Mouse (Mus musculus): Measurements from ENCODE around the gene Pomp.

Pomp gene

DNA sequence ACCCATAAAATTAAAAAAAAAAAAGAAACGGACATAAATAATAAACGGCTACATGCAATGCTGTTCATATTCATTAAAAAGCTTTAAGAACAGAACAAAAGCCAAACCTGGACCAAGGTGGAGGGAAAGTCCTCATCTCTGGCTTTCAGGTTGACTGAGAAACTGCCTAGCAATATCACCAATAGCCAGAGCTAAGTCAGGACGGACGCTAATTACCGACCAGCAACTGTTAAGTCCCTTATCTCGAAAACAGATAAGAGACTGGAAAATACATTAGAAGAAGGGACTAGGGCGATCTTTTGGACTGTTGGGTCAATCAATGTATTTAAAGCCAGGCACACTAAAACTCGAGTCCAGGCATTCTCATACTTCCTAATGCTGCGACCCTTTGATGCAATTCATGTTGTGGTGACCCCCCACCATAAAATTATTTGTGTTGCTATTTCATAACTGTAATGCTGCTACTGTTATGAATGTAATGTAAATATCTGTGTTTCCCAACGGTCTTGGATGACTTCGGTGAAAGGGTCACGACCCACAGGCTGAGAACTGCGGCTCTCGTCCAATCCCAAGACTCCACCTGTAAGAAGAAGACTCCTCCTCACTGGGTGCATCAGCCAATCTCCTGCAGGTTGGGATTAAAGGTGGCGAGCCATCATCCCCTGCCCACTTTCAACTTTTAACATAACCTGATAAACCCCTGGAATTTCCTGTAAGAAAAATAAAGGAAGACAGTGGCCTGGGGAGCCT, 41.9 kb downstream of the Pomp start:
- DNase-seq (ENCODE audit: low spot score in 2 of 2) = no peak

DNA sequence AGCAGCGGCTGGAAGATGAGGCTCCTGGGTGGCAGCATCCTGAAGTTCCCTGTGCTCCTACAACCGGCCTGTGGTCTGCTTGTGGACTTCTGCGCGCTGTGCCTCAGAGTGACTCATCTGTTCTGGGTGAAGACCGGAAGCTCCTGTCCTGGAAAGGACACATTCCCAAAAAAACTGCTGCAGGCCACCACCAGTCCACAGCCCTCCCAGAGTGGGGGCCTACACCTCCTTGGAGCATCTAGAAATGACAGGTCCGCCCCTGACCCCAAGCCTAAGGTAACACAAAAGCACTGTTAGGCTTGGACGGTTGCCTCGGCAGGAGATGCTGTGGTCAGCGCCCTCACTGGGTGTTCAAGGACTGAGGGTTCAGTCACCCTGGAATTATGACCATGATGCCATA, 42.9 kb downstream of the Pomp start:
- DNase-seq (ENCODE audit: low spot score in 2 of 2) = no peak

DNA sequence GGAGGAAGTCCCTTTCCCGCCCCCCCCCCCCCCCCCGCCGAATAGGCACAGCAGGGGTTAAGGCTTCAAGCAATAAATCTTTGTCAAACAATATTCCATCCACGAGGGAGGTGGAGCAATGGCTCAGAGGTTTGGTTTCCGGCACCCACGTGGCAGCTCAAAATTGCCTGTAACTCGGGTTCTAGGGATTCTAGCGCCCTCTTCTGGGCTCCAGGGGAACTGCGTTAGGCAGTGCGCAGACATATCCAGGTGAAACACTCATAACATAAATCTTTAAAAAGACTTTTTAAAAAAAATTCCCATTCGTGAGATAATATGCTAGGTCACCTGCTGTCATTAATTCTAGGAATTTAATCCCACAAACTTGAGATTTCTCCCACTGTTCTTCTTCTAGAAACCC, 46.9 kb downstream of the Pomp start:
- no peak for DNase-seq (ENCODE audit: low spot score in 2 of 2)

DNA sequence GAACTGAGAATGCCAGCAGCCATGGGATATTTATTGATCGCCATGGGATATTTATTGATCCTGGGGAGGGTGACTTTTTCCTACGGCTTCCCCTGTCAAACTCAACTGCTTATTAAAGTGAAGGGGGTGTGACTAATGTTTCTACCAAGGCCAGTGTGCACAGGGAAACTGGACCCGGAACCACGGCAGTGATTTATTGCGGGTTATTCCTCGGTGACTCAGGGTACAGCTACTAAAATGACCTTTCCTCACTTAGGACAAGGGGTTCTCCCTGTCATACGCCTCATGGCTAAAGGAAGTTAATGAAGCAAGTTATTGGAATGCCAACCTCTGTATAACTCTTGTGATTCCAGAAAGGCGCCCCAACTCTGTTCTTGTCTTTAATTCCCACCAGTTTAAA, 47.6 kb downstream of the Pomp start:
- DNase-seq (ENCODE audit: low spot score in 2 of 2) = no peak

- DNase-seq (ENCODE audit: low spot score in 2 of 2) = peak in 1 of 2 experiments; percentile 36
Measured at GRCm38 (mm10) chr5:147910807-147911509, 50.7 kb downstream of the Pomp start.

DNA sequence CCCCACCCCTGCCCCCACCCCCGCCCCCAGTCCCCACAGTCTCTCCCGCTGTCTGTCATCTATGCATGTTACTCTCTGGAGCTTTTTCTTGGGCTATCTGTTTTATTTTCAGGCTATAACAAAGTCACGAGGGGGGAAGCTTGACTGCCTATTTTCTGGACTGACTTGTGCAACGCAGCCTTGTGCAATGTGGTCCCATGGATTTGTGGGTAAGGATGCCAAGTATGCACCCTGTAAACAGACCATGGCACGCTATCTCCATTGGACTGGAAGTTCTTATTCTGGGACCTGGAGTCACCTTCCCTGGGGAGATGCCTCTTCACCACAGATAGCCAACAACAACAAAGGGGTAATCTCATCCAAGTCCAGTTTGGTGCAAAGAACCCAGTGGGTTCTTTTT, 51.5 kb downstream of the Pomp start:
- DNase-seq (ENCODE audit: low spot score in 2 of 2) = no peak

- DNase-seq (ENCODE audit: low spot score in 2 of 2) = no peak
Measured at GRCm38 (mm10) chr5:147913241-147913842, 53.1 kb downstream of the Pomp start.

DNA sequence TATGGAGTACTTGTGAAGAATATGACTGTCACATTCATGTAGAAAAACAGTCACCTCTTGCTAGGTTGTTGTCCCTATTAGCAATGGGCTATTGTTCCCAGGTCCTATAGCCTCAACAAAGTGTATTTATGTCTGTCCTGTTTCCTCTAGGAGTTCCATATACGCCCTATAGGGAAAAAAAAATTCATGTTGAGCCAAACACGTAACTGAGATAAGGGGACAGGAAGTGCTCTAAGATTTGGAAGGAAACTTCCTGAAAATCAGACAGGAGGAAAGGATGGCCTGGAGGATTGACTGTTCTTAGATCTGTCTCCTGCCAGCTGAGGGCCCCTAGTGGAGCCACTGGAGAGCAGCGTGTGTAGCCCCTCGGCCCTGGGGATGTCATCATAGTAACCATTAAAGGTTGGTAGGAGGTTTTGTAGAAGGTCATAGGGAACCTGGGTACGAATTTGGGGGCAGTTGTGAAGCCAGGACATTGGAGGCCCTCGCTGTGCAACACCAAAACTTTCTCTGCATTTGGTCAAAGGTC, 54.8 kb downstream of the Pomp start:
- no peak for DNase-seq (ENCODE audit: low spot score in 2 of 2)

- DNase-seq (ENCODE audit: low spot score in 2 of 2) = no peak
Measured at GRCm38 (mm10) chr5:147916171-147916570, 55.9 kb downstream of the Pomp start.

DNA sequence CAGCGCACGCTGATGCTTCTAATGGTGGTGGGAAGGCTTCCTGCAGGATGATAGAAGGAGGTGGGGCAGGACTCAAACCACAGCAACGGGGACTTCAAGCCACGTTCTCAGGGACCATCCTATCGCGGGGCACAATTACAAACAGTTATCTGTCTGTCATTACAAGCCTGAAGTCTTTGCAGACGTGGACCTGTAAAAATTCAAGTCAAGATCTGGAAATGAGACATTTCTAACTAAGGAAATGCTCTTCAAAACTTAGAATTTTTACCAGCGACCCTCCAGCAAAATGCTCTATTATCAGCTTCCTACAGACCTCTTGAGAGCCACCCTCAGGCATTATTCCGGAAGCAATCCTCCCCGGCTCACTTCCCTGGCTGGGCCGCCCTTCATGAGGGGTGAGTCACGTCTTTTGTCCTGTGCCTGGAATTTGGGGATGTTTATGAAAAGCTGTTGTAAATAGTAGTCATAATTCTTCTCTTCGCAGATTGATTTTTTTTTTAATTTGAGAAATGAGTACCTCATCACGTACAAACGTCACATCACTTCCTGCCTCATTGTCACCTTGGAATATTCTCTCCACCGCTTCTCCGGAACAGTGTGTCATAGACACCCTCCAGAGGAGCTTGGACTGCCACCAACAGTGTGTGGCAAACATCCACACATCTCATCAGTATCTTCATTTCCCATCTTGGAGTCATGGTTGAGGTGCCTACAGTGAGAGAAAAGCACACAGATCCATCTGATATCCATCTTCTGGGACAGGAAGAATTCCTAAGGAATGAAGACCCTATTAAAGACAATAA, 58.0 kb downstream of the Pomp start:
- no peak for DNase-seq (ENCODE audit: low spot score in 2 of 2)

GRCm38 (mm10) chr5:147924621-147925020, 64.4 kb downstream of the Pomp start:
- no peak for DNase-seq (ENCODE audit: low spot score in 2 of 2)

Measured in spleen, postnatal 10 days (tissue).